Mouse (Mus musculus) lung, adult 2 months (tissue): ENCODE data around the gene Btbd2.

ENCODE experiments used
- CTCF ChIP-seq: fragments of 200-500 bp; IDR thresholded peaks from 2 replicates; pipeline ENCODE4 v1.5.1; 2011; ENCODE audit warnings: mild to moderate bottlenecking, low read length, control low read depth; ENCODE audit not compliant: insufficient read depth
- POLR2A ChIP-seq: fragments of 200-500 bp; IDR thresholded peaks from 2 replicates; pipeline ENCODE4 v1.6.1; 2011; ENCODE audit warnings: low read depth, mild to moderate bottlenecking, control low read depth, low read length, borderline replicate concordance; ENCODE audit errors: extremely low read depth

GRCm38 (mm10) chr10:80628925-80629324 lies 27.9 kb downstream of the Btbd2 start:
- no peak for TF ChIP-seq POLR2A
- no peak for TF ChIP-seq CTCF
